Mouse (Mus musculus) heart, postnatal 25 days (tissue): ENCODE data around the gene Gm20662. TPM values are rescaled to one million over a fixed set of nuclear protein-coding genes. Genes with fewer than 3 reads are reported as not detected.

Source experiments
- DNase-seq: peaks from one replicate; pipeline ENCODE4 v3.0.0; 2022; ENCODE audit warnings: low spot score
- intact Hi-C: fragments of 180-260 bp; cut with DNase I; formaldehyde crosslinking; loops from one replicate; pipeline ENCODE4 v1.15.1; 2025
- total RNA-seq, 2 experiments: library from RNA; stranded (reverse); gene quantifications; 2 replicates each; pipeline ENCODE4 v1.2.3; 2021

The Gm20662 gene
- total RNA-seq, 2 experiments from 2014 or later = 1.1 to 1.4 TPM

DNA sequence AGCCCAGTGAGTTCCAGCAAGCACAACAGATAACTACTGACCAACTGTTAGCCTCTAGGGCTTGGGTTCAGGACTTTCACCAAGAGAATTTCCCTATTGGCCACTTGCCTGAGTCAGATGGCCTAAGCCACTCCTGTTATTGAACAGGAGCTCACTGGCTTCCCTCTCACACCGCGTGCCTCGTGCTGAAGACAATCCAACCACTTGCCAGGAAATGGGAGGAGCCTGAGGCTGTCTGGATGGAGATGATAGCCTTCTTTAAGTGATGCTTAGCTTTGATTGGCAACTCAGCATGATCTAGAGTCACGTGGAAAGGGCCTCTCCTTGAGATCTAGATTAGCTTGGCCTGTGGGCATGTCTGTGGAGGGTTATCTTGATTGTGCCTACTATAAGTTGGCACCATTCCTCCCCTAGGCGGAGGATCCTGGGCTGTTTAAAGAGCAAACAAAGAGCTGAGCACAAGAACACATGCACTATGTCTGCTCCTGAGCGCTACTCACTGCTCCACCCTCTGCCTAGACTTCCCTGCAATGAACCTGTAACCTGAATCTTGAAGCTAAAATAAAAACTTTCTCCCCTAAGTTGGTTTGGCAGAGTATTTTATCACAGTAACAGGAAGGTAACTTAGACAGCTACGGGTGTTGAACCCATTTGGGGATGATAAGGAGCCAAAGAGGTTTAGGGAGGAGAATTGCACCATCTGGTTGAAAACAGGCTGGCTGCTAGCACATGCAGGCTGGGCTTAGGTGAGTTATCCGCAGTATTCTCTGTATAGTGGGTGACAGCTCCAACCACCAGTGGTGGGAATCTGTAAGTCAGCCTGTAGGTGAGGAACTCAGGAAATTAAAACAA lies 24.2 kb upstream of the Gm20662 start:
- intact Hi-C loops = no loop called here
- no peak for DNase-seq

DNA sequence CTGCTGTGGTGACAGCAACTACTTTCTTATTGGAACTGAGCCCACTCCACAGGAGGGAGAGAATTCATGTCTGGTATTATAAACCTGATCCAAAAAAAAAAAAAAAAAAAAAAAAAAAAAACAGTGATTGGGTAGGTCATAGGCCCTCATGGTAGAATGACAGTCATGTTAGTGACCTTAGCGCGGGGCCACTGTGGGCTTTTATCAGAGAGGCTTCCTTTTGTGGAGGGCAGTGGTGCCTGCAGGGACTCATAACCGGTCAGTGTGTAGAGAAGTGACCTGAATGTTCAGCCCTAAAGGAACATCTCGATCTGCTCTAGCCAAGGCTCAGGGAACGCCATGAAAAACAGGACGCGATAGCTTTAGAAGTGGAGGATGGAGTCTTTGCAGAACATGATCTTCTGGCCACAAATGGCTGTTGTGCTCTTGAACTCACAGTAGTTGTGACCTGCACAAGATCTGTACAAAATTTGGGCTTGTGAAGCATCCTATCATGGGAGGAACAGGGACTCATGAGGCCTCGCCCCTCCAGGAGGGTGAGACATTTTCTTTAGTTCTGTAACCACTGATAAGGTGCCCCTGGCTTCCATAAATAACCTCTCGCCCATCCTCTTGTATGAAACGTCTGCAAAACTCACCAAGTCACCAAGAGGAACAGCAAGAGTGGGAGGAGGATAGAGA lies 21.5 kb upstream of the Gm20662 start:
- DNase-seq = no peak
- intact Hi-C loops = no loop called here

- intact Hi-C loops = no loop called here
- no peak for DNase-seq
These were observed 20.5 kb upstream of the Gm20662 start, which contains the start of gene Uba7 for GRCm38 (mm10) chr9:107975399-107976386. Uba7 (plus strand) TSS chr9:107975505.

DNA sequence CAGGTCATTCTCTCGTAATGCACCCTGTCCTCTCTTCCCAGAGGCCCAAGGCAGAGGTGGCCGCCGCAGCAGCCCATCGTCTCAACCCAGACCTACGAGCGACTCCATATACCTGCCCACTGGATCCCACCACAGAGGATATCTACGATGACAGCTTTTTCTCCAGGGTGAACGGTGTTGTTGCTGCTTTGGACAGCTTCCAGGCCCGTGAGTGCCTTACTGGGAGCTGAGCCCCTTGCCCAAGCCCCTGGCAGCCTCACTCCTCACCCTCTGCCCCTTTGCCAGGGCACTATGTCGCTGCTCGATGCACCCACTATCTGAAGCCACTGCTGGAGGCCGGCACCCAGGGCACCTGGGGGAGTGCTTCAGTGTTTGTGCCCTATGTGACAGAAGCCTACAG lies 17.3 kb upstream of the Gm20662 start:
- intact Hi-C loops = no loop called here
- DNase-seq = no peak

DNA sequence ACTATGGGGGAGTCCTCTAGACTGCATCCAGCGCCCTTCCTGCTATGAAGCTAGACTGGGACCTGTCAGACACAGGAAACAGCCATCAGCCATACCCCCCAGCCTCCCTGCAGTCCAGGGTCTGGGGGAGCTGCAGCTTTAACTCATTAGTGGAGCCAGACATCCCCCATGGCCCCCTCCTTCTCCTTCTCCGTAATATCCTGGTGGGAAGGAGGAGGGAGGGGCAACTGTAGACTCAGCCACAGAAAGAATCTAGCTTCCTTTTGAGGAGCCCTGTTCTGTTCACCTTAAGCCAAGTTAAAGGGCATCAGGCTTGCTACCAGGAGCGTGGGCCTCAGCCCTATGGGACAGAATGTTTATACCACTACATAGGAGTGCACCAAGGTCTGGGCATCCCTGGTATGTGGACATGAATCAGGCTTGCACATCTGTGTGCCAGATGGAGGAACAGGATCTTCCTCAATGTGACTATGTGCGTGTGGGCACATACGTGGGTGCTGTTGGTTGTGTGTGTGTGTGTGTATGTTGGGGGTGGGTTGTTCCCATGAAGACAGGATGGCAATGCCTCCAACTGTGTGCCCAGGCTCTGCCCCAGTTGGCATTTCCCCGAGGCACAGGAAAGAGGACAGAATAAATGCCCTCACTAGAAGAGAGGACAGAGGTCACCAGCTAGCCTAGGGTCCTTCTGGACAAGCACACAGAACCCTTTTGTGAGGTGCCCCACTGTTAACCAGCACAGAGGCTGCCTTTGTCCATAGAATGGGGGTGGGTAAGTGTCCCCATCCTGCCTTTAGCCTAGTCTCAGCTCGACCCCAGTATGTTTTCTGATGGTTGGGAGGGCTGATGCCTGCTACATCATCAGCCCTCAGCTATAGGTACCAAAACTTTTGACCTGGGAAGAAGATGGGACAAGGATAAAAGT lies 14.2 kb upstream of the Gm20662 start:
- DNase-seq = no peak
- intact Hi-C loops = no loop called here

GRCm38 (mm10) chr9:107982681-107983346 lies 13.3 kb upstream of the Gm20662 start, which contains the start of gene Gm20661:
Gm20661 (plus strand) TSS chr9:107983058.
- intact Hi-C loops = no loop called here
- peak; percentile 83 for DNase-seq

DNA sequence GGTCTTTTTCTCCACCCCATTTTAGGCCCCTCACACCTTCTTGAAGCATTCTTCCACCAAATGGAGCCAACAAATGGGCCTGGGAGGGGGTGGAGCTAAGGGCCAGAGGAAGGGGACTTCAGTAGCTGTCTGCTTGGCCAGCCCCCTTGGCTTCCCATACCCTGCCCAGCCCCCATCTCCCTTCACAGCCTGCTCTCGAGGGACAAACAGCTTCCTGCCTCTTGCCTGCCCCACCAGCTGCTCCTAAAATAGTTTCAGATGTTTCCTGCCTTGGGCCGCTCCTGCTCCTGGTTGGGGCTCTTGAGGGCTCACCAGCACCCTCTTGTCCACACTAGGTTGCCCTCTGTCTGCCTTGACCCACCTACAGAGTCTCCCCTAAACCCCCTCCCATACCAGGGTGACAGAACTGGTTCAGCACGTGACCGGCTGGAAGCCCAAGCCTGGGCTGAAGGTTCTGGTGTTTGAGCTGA lies 12.7 kb upstream of the Gm20662 start:
- intact Hi-C loops = no loop called here
- peak; percentile 90 for DNase-seq

DNA sequence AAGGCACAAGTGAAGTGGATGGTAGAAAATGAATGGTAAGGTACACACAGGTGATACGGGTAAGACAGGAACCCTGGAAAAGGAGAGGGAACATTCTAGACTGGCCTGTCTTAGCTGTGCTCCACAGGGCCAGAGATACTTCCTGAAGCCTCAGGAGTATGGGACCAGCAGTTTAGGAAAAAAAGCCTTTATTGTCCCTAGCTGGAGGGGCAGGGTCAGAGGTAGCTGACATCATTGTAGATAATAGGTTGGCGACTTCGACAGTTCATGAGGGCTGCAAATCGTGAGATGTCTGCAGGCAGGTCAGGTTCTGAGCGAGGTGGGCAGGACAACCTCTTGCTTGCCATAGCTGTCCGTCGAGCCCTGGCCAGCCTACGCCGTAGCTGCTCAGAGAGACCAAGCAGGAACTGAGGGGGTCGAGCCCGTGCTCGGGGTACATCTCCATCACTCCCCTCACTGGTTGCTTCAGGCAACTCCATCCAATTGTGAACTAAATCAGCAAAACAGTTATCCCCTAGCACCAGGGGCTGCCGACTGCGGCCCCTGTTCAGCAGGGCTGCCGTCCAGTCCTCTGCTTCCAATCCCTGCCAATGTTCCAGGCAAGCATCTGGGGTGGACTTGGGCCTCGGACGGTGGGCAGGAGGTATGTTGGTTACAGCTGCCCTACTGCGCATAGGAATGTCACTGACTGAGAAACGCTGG lies 11.9 kb upstream of the Gm20662 start:
- intact Hi-C loops = no loop called here
- no peak for DNase-seq

DNA sequence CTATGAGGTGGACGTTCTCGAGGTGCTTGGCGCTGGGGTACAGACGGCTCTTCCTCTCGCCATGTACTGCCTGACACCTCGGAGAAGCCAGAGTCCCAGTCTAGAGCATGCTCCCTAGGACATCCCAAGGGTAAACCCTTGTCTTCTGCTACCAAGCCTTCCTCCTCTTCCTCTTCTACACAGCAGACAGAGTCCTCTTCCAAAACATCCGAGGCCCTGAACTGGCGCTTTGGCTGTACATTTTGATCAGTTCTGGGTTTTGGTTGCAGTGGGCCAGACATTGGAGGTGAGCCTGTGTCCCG lies 11.4 kb upstream of the Gm20662 start:
- no peak for DNase-seq
- intact Hi-C loops = no loop called here

GRCm38 (mm10) chr9:107985131-107986119 lies 10.7 kb upstream of the Gm20662 start, which contains the start of gene Inka1:
Inka1 (minus strand) TSS chr9:107985879.
- intact Hi-C loops = loop anchor here (1.0 kb wide), 1 partner anchor 22 kb away; no protein-coding TSS in a partner anchor
- peak; percentile 87 for DNase-seq

- peak; percentile 67 for DNase-seq
- intact Hi-C loops = loop anchor here (1.0 kb wide), 1 partner anchor 23 kb away; no protein-coding TSS in a partner anchor
These were observed 9.8 kb upstream of the Gm20662 start for GRCm38 (mm10) chr9:107986376-107986775.

GRCm38 (mm10) chr9:107987950-107988349 lies 8.2 kb upstream of the Gm20662 start:
- DNase-seq = no peak
- intact Hi-C loops = no loop called here

- intact Hi-C loops = no loop called here
- no peak for DNase-seq
These were observed 4.0 kb upstream of the Gm20662 start, which contains the start of gene Cdhr4 for GRCm38 (mm10) chr9:107992197-107992596. Cdhr4 (plus strand) TSS chr9:107992497.

- intact Hi-C loops = no loop called here
- no peak for DNase-seq
These were observed 3.1 kb upstream of the Gm20662 start for GRCm38 (mm10) chr9:107993013-107993412.

GRCm38 (mm10) chr9:107994464-107994863 lies 1.7 kb upstream of the Gm20662 start:
- intact Hi-C loops = no loop called here

DNA sequence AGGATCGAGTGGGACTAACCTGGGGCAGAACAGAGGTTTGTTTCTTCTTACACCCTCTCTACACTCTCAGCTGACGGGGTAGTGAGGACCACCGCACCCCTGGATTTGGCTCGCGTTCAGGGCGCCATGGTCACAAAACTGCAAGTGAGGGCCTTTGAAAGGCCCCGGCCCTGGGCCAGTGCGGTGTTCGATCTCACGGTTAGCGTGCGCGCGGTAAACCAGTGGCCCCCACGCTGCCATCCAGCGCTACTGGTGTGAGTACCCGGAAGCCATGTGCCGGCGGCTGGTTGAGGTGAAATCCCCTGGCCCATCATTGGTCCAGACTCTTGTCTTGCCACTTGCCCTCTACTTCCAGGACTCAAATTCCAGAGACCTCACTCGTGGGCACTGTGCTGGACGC lies 636 bp upstream of the Gm20662 start:
- intact Hi-C loops = no loop called here

More at GRCm38 (mm10) chr9:107994464-107994863, 1.7 kb upstream of the Gm20662 start:
- no peak for DNase-seq

More for the DNA sequence above, 636 bp upstream of the Gm20662 start:
- no peak for DNase-seq
